Mouse (Mus musculus): ENCODE data around the gene Itpr1. TPM values are rescaled to one million over a fixed set of nuclear protein-coding genes. Genes with fewer than 3 reads are reported as not detected.
A peak's percentile ranks its signal among the peaks of the same experiment; 100 is the strongest.

Gene Itpr1
- polyA plus RNA-seq, 1 experiment from 2014 or later = 16.6 TPM

- Histone ChIP-seq H3K27me3 (ENCODE audit: control insufficient read depth, insufficient read depth, low read length) (no peaks in the 10 kb centered on the region), H3K9me3 (ENCODE audit: control insufficient read depth, low read length) (no peaks in the 10 kb centered on the region), H3K4me3 (ENCODE audit: control insufficient read depth in 1 of 2, insufficient read depth in 1 of 2, low read depth in 1 of 2, low read length in 2 of 2) (no peak overlapping the region), H3K4me1 (ENCODE audit: control insufficient read depth in 2 of 2, insufficient read depth in 2 of 2, low read length in 2 of 2) (peaks cover 23 to 32% of the 10 kb centered on the region in 2 experiments), H3K4me2 (ENCODE audit: low read length) (no peak overlapping the region), H3K27ac (replicated peaks in 1 of 2; ENCODE audit: control insufficient read depth in 1 of 2, insufficient read depth in 1 of 2, low read depth in 2 of 2, low read length in 2 of 2) (peak overlapping the region; percentile 8 to 31; a peak in 2 of 4 replicates), H3K9ac (ENCODE audit: low read length) (0 out of 2 replicates have a peak overlapping the region, but pooled peaks have one; percentile 21), H3K36me3 (ENCODE audit: control insufficient read depth, insufficient read depth, low read length) (peaks cover 35% of the 10 kb centered on the region)
- peak; percentile 55; the same call in 1 of the 2 replicates for ATAC-seq (ENCODE audit: insufficient number of reproducible peaks, insufficient read depth, low FRiP score, low read depth)
These were observed 315.1 kb downstream of the Itpr1 start for GRCm38 (mm10) chr6:108527993-108528392.

DNA sequence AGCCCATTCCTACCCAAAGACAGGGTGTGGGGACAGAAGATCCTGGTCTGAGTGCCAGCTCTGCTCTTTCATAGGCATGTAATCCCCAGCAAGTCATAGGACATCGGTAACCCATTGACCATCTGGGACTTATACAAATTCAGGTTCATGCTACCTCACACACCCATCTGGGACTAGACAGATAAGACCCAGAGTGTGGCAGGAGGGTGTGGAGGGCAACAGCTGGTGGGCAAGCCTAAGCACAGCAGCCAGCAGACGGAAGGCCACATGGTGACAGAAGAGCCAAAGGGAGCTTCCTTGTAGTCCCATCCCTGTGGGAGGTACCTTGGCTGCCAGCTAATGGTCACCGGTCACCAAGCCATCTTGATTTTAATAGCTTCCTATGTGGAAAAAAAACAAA is 316.3 kb downstream of the Itpr1 start:
- 92% methylated on average over 3 of the region's 3 CpGs for WGBS
- peaks cover 28% of the 10 kb centered on the region for H3K36me3 ChIP-seq (ENCODE audit: control insufficient read depth, insufficient read depth, low read length)
- no peaks in the 10 kb centered on the region for H3K27me3 ChIP-seq (ENCODE audit: control insufficient read depth, insufficient read depth, low read length)
- no peaks in the 10 kb centered on the region for H3K9me3 ChIP-seq (ENCODE audit: control insufficient read depth, low read length)
- ATAC-seq (ENCODE audit: insufficient number of reproducible peaks, insufficient read depth, low FRiP score, low read depth) = no peak
- H3K4me2 ChIP-seq (ENCODE audit: low read length) = no peak overlapping the region
- H3K4me1 ChIP-seq (ENCODE audit: control insufficient read depth in 2 of 2, insufficient read depth in 2 of 2, low read length in 2 of 2) = peaks cover 23 to 34% of the 10 kb centered on the region in 2 experiments
- H3K27ac ChIP-seq (replicated peaks in 1 of 2; ENCODE audit: control insufficient read depth in 1 of 2, insufficient read depth in 1 of 2, low read depth in 2 of 2, low read length in 2 of 2) = no peak overlapping the region
- no peak overlapping the region for H3K4me3 ChIP-seq (ENCODE audit: control insufficient read depth in 1 of 2, insufficient read depth in 1 of 2, low read depth in 1 of 2, low read length in 2 of 2)
- no peak overlapping the region for H3K9ac ChIP-seq (ENCODE audit: low read length)

GRCm38 (mm10) chr6:108530781-108531323 is 318.0 kb downstream of the Itpr1 start:
- Histone ChIP-seq H3K36me3 (ENCODE audit: control insufficient read depth, insufficient read depth, low read length) (peaks cover 17% of the 10 kb centered on the region), H3K27ac (replicated peaks in 1 of 2; ENCODE audit: control insufficient read depth in 1 of 2, insufficient read depth in 1 of 2, low read depth in 2 of 2, low read length in 2 of 2) (no peak overlapping the region), H3K9me3 (ENCODE audit: control insufficient read depth, low read length) (no peaks in the 10 kb centered on the region), H3K27me3 (ENCODE audit: control insufficient read depth, insufficient read depth, low read length) (no peaks in the 10 kb centered on the region), H3K4me2 (ENCODE audit: low read length) (no peak overlapping the region), H3K9ac (ENCODE audit: low read length) (no peak overlapping the region), H3K4me3 (ENCODE audit: control insufficient read depth in 1 of 2, insufficient read depth in 1 of 2, low read depth in 1 of 2, low read length in 2 of 2) (no peak overlapping the region), H3K4me1 (ENCODE audit: control insufficient read depth in 2 of 2, insufficient read depth in 2 of 2, low read length in 2 of 2) (peaks cover 23 to 38% of the 10 kb centered on the region in 2 experiments)
- WGBS = 71% methylated on average over 6 of the region's 6 CpGs
- no peak for ATAC-seq (ENCODE audit: insufficient number of reproducible peaks, insufficient read depth, low FRiP score, low read depth)

- peaks cover 11% of the 10 kb centered on the region; the same call in 1 of the 2 replicates for H3K36me3 ChIP-seq (ENCODE audit: control insufficient read depth, insufficient read depth, low read length)
- H3K27me3 ChIP-seq (ENCODE audit: control insufficient read depth, insufficient read depth, low read length) = no peaks in the 10 kb centered on the region
- H3K27ac ChIP-seq (replicated peaks in 1 of 2; ENCODE audit: control insufficient read depth in 1 of 2, insufficient read depth in 1 of 2, low read depth in 2 of 2, low read length in 2 of 2) = peak overlapping the region in 1 of 2 experiments; percentile 56; a peak in 2 of 4 replicates
- ATAC-seq (ENCODE audit: insufficient number of reproducible peaks, insufficient read depth, low FRiP score, low read depth) = no peak
- H3K4me2 ChIP-seq (ENCODE audit: low read length) = no peak overlapping the region
- H3K4me3 ChIP-seq (ENCODE audit: control insufficient read depth in 1 of 2, insufficient read depth in 1 of 2, low read depth in 1 of 2, low read length in 2 of 2) = no peak overlapping the region
- H3K9ac ChIP-seq (ENCODE audit: low read length) = peak overlapping the region; percentile 41; the same call in 1 of the 2 replicates
- H3K9me3 ChIP-seq (ENCODE audit: control insufficient read depth, low read length) = no peaks in the 10 kb centered on the region
- peaks cover 29 to 46% of the 10 kb centered on the region in 2 experiments for H3K4me1 ChIP-seq (ENCODE audit: control insufficient read depth in 2 of 2, insufficient read depth in 2 of 2, low read length in 2 of 2)
- WGBS = 36% methylated on average over 11 of the region's 12 CpGs
These were observed 318.7 kb downstream of the Itpr1 start for GRCm38 (mm10) chr6:108531324-108532311.

DNA sequence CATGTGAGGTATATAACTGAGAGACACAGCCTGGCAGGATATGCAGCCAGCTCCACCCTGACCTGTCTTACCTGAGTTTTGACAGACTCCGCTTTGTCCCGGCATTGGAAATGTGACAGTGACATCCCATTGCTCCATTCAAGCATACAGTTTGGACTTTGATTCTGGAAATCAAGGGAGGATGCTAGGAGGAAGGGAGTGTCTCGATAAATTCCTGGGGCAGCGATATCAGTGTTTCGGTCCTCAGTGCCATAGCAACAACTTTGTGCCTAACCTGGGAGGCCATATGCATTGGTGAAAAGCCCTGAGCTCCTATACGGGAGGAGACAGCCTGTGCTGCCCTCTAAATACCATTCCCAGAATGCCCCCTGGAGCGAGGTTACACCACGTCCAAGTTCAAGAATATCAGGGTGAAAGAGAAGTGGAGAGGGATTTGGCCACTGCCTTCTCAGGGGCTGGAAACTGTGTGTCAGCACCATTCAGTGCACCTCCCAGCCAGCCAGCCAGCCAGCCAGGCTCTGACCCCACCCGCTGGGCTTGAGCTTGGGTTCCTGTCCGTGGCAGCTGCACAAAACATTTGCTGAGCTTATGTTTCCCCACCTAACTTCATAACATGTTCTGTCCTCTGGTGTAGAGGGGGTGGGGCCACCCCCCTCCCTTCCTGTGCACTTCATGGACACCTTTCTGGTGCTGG is 319.7 kb downstream of the Itpr1 start:
- H3K9me3 ChIP-seq (ENCODE audit: control insufficient read depth, low read length) = no peaks in the 10 kb centered on the region
- no peak for ATAC-seq (ENCODE audit: insufficient number of reproducible peaks, insufficient read depth, low FRiP score, low read depth)
- no peak overlapping the region for H3K4me2 ChIP-seq (ENCODE audit: low read length)
- no peaks in the 10 kb centered on the region for H3K27me3 ChIP-seq (ENCODE audit: control insufficient read depth, insufficient read depth, low read length)
- peaks cover 37 to 55% of the 10 kb centered on the region in 2 experiments for H3K4me1 ChIP-seq (ENCODE audit: control insufficient read depth in 2 of 2, insufficient read depth in 2 of 2, low read length in 2 of 2)
- H3K36me3 ChIP-seq (ENCODE audit: control insufficient read depth, insufficient read depth, low read length) = peaks cover 11% of the 10 kb centered on the region; the same call in 1 of the 2 replicates
- 52% methylated on average over 10 of the region's 10 CpGs for WGBS
- H3K4me3 ChIP-seq (ENCODE audit: control insufficient read depth in 1 of 2, insufficient read depth in 1 of 2, low read depth in 1 of 2, low read length in 2 of 2) = no peak overlapping the region
- peak overlapping the region; percentile 8 to 56; a peak in 3 of 4 replicates for H3K27ac ChIP-seq (replicated peaks in 1 of 2; ENCODE audit: control insufficient read depth in 1 of 2, insufficient read depth in 1 of 2, low read depth in 2 of 2, low read length in 2 of 2)
- H3K9ac ChIP-seq (ENCODE audit: low read length) = no peak overlapping the region

DNA sequence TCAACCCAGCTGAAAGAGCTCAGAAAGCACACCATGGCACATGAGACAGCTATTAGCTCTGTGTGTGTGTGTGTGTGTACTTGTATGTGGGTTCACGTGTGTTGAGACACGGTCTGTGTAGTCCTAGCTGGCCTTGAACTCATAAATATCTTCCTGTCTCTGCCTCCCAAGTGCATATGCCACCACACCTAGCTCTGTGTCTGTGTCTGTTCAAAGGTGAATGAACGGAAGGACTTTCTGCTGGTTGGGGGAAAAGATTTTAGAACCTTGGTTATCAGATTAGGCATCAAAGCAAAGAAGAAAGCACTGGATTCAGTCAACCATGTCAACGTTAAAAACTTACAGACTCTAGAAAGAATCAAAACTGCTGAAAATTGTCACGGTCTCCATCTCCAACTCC is 321.2 kb downstream of the Itpr1 start:
- H3K27me3 ChIP-seq (ENCODE audit: control insufficient read depth, insufficient read depth, low read length) = no peaks in the 10 kb centered on the region
- H3K27ac ChIP-seq (replicated peaks in 1 of 2; ENCODE audit: control insufficient read depth in 1 of 2, insufficient read depth in 1 of 2, low read depth in 2 of 2, low read length in 2 of 2) = no peak overlapping the region
- H3K4me1 ChIP-seq (ENCODE audit: control insufficient read depth in 2 of 2, insufficient read depth in 2 of 2, low read length in 2 of 2) = peaks cover 34 to 55% of the 10 kb centered on the region in 2 experiments
- no peak for ATAC-seq (ENCODE audit: insufficient number of reproducible peaks, insufficient read depth, low FRiP score, low read depth)
- WGBS = 84% methylated on average over 5 of the region's 5 CpGs
- peaks cover 7% of the 10 kb centered on the region; the same call in 1 of the 2 replicates for H3K36me3 ChIP-seq (ENCODE audit: control insufficient read depth, insufficient read depth, low read length)
- H3K9me3 ChIP-seq (ENCODE audit: control insufficient read depth, low read length) = no peaks in the 10 kb centered on the region
- no peak overlapping the region for H3K9ac ChIP-seq (ENCODE audit: low read length)
- H3K4me2 ChIP-seq (ENCODE audit: low read length) = no peak overlapping the region
- no peak overlapping the region for H3K4me3 ChIP-seq (ENCODE audit: control insufficient read depth in 1 of 2, insufficient read depth in 1 of 2, low read depth in 1 of 2, low read length in 2 of 2)

- 87% methylated on average over 6 of the region's 6 CpGs for WGBS
- peaks cover 36 to 59% of the 10 kb centered on the region in 2 experiments for H3K4me1 ChIP-seq (ENCODE audit: control insufficient read depth in 2 of 2, insufficient read depth in 2 of 2, low read length in 2 of 2)
- no peak for ATAC-seq (ENCODE audit: insufficient number of reproducible peaks, insufficient read depth, low FRiP score, low read depth)
- no peak overlapping the region for H3K4me3 ChIP-seq (ENCODE audit: control insufficient read depth in 1 of 2, insufficient read depth in 1 of 2, low read depth in 1 of 2, low read length in 2 of 2)
- no peak overlapping the region for H3K27ac ChIP-seq (replicated peaks in 1 of 2; ENCODE audit: control insufficient read depth in 1 of 2, insufficient read depth in 1 of 2, low read depth in 2 of 2, low read length in 2 of 2)
- no peaks in the 10 kb centered on the region for H3K27me3 ChIP-seq (ENCODE audit: control insufficient read depth, insufficient read depth, low read length)
- H3K36me3 ChIP-seq (ENCODE audit: control insufficient read depth, insufficient read depth, low read length) = peaks cover 7% of the 10 kb centered on the region; the same call in 1 of the 2 replicates
- no peaks in the 10 kb centered on the region for H3K9me3 ChIP-seq (ENCODE audit: control insufficient read depth, low read length)
- H3K9ac ChIP-seq (ENCODE audit: low read length) = no peak overlapping the region
- no peak overlapping the region for H3K4me2 ChIP-seq (ENCODE audit: low read length)
These were observed 321.7 kb downstream of the Itpr1 start for GRCm38 (mm10) chr6:108534596-108534995.

Data from heart, embryonic 14.5 days (tissue).